ENCODE assay signal across 29 mouse cellular contexts in genomic region chrX:154350042-154350441, GRCm38 (mm10). TPM values are rescaled to one million over a fixed set of nuclear protein-coding genes. Genes with fewer than 3 reads are reported as not detected.
DNase-seq lines count a peak whose midpoint lies in the region; ATAC-seq and TF ChIP-seq lines count a peak whose summit lies in the region.
"Had no signal": no experiment of that assay in that cellular context is flagged by ENCODE, and none has a peak within 500 bp of the region (broad histone marks: within the 10 kb centered on the region; RNA-seq: fewer than 3 reads in every experiment).

No protein-coding gene starts in this region.

- peaks cover 5% of the 10 kb centered on the region; the same call in 1 of the 2 replicates for H3K4me1 ChIP-seq in G1E (ENCODE audit: insufficient read depth, low read depth, low read length)
- H3K4me1 ChIP-seq in MEL (ENCODE audit: control insufficient read depth in 1 of 2, insufficient read depth in 2 of 2, low read length in 2 of 2), result peaks cover 14 to 18% of the 10 kb centered on the region in 2 experiments
- H3K4me1 ChIP-seq in hindbrain, embryonic 11.5 days (replicated peaks; ENCODE audit: control insufficient read depth, insufficient read depth, low read length), result no peaks in the 10 kb centered on the region

- H3K4me3 ChIP-seq in C2C12 (ENCODE audit: insufficient read depth, poor library complexity, severe bottlenecking) (no peak overlapping the region), G1E (ENCODE audit: low read depth, low read length) (no peak overlapping the region), MEL (ENCODE audit: control insufficient read depth in 1 of 2, insufficient read depth in 1 of 2, low read depth in 2 of 2, low read length in 2 of 2) (peak overlapping the region in 1 of 2 experiments; percentile 48; a peak in 1 of 4 replicates)
- H3K4me3 ChIP-seq in hindbrain, embryonic 11.5 days (ENCODE audit: low read depth, low read length), result no peak overlapping the region

- TF ChIP-seq RAD21 in MEL (IDR thresholded peaks at IDR 0.05; ENCODE audit: low read depth, low read length), result no peak

- peak overlapping the region; percentile 88 for H3K27ac ChIP-seq in MEL (ENCODE audit: control insufficient read depth, low read depth, low read length)
- no peak overlapping the region for H3K27ac ChIP-seq in hindbrain, embryonic 11.5 days (ENCODE audit: low read depth, low read length)

- H3K9ac ChIP-seq in MEL (ENCODE audit: control insufficient read depth, low read depth, low read length, poor library complexity, severe bottlenecking), result no peak overlapping the region
- H3K9ac ChIP-seq in hindbrain, embryonic 11.5 days (ENCODE audit: low read depth, low read length), result no peak overlapping the region

- H3K27me3 ChIP-seq in C2C12 (ENCODE audit: control insufficient read depth, insufficient read depth, insufficient read length), result no peaks in the 10 kb centered on the region
- no peaks in the 10 kb centered on the region for H3K27me3 ChIP-seq in G1E (ENCODE audit: insufficient read depth, low read length)
- H3K27me3 ChIP-seq in MEL (ENCODE audit: control insufficient read depth in 1 of 2, insufficient read depth in 2 of 2, low read length in 2 of 2), result no peaks in the 10 kb centered on the region
- H3K27me3 ChIP-seq in hindbrain, embryonic 11.5 days (ENCODE audit: control insufficient read depth, insufficient read depth, low read length), result no peaks in the 10 kb centered on the region
- H3K27me3 ChIP-seq: CH12.LX, Patski had no signal

- TF ChIP-seq POLR2A in MEL (IDR thresholded peaks at IDR 0.05; ENCODE audit: control insufficient read depth in 1 of 2, insufficient read depth in 1 of 2, low read depth in 1 of 2, low read length in 2 of 2, poor library complexity in 1 of 2), result no peak

- no peak overlapping the region for H3ac ChIP-seq in C2C12 (ENCODE audit: control insufficient read depth, insufficient read length, low read depth)

- TF ChIP-seq CTCF in C2C12 (IDR thresholded peaks at IDR 0.05; ENCODE audit: control insufficient read depth, insufficient read depth, insufficient read length), result no peak
- TF ChIP-seq CTCF in G1E (IDR thresholded peaks at IDR 0.05; ENCODE audit: low read depth, low read length), result no peak
- TF ChIP-seq CTCF in MEL (IDR thresholded peaks at IDR 0.05 in 2 of 3, conservative IDR thresholded peaks at IDR 0.05 in 1 of 3; ENCODE audit: control insufficient read depth in 1 of 3, insufficient read depth in 1 of 3, low read depth in 2 of 3, low read length in 3 of 3, poor library complexity in 1 of 3, severe bottlenecking in 1 of 3), result no peak

- H3K9me3 ChIP-seq in G1E (replicated peaks), result no peaks in the 10 kb centered on the region
- H3K9me3 ChIP-seq in MEL (replicated peaks; ENCODE audit: insufficient read depth, low read length), result no peaks in the 10 kb centered on the region
- no peaks in the 10 kb centered on the region for H3K9me3 ChIP-seq in hindbrain, embryonic 11.5 days (ENCODE audit: control insufficient read depth, low read length)

- H3K79me3 ChIP-seq in C2C12 (ENCODE audit: low read depth), result no peaks in the 10 kb centered on the region

- intact Hi-C loops in left cerebral cortex, postnatal 4 days (cut with DNase I), result no loop called here

- TF ChIP-seq EP300 in MEL (IDR thresholded peaks at IDR 0.05; ENCODE audit: low read depth in 1 of 2, low read length in 2 of 2), result peak; percentile 99 to 100

- H3K4me2 ChIP-seq in hindbrain, embryonic 11.5 days (replicated peaks; ENCODE audit: low read depth, low read length), result no peak overlapping the region

- no peaks in the 10 kb centered on the region for H3K79me2 ChIP-seq in C2C12 (ENCODE audit: control insufficient read depth, insufficient read depth)
- H3K79me2 ChIP-seq in MEL (ENCODE audit: control insufficient read depth, insufficient read depth, low read length, poor library complexity), result no peaks in the 10 kb centered on the region

- WGBS in hindbrain, embryonic 11.5 days, result 80% methylated on average over 3 of the region's 3 CpGs

- peak; percentile 59 for ATAC-seq in G1E (ENCODE audit: extremely low read depth, insufficient number of reproducible peaks, low FRiP score, poor library complexity, severe bottlenecking)
- no peak for ATAC-seq in monocyte, adult 5-6 weeks (replicated peaks; ENCODE audit: insufficient number of reproducible peaks, low FRiP score, low TSS enrichment, poor library complexity, severe bottlenecking)
- ATAC-seq in hindbrain, embryonic 11.5 days (ENCODE audit: low FRiP score), result no peak
- ATAC-seq: activated CD4-positive, CD25-positive, alpha-beta regulatory T cell, adult 4 months; CD4-positive, CD25-positive, alpha-beta regulatory T cell, adult 4 months; Patski had no signal

- H3K36me3 ChIP-seq in C2C12 (ENCODE audit: control insufficient read depth, insufficient read depth) (no peaks in the 10 kb centered on the region), G1E (replicated peaks) (no peaks in the 10 kb centered on the region), MEL (ENCODE audit: control insufficient read depth in 1 of 2, insufficient read depth in 2 of 2, low read length in 2 of 2) (peaks cover 0 to 33% of the 10 kb centered on the region in 2 experiments; a peak in 2 of 4 replicates)
- H3K36me3 ChIP-seq in hindbrain, embryonic 11.5 days (ENCODE audit: control insufficient read depth, insufficient read depth, low read length), result no peaks in the 10 kb centered on the region

- DNase-seq in G1E (ENCODE audit: low spot score) (no peak), MEL (ENCODE audit: low read depth, low spot score) (peak; percentile 92), MEL-GATA-1-ER (ENCODE audit: extremely low read depth, low read depth) (peak; percentile 97)
- no peak for DNase-seq in left cerebral cortex, postnatal 4 days
- no peak for DNase-seq in cerebellum, adult 8-10 months
- no peak for DNase-seq in hindbrain, embryonic 11.5 days (ENCODE audit: low spot score)
- DNase-seq: adrenal gland, adult 2 months; adrenal gland, adult 8-10 months; adrenal gland, postnatal 10 days; adrenal gland, postnatal 14 days; adrenal gland, postnatal 25 days; adrenal gland, postnatal 36 days; B cell, adult 2 months; cerebellum, adult 11 months; cerebellum, adult 11-12 months; cerebellum, adult 18-20 months; cerebellum, adult 2 months; cerebellum, adult 9-10 months; cerebellum, adult 9-11 months had no signal

TF ChIP-seq in C2C12, 6 proteins besides CTCF, POLR2A, EP300 and RAD21:
- TF ChIP-seq MAX (IDR thresholded peaks at IDR 0.05) (no peak), USF1 (IDR thresholded peaks at IDR 0.05; ENCODE audit: low read depth) (no peak), CEBPB (IDR thresholded peaks at IDR 0.05; ENCODE audit: low read depth) (no peak), MYOG (IDR thresholded peaks at IDR 0.05; ENCODE audit: control insufficient read depth, extremely low read depth, insufficient read length) (no peak), FOSL1 (IDR thresholded peaks at IDR 0.05; ENCODE audit: insufficient read depth, low read length, poor library complexity, severe bottlenecking) (no peak), MYOD1 (IDR thresholded peaks at IDR 0.05; ENCODE audit: control insufficient read depth, insufficient read length, low read depth) (peak; percentile 21)

TF ChIP-seq in MEL, 35 proteins besides CTCF, POLR2A, EP300 and RAD21 (continues in another document):
- TF ChIP-seq GABPA (IDR thresholded peaks at IDR 0.05; ENCODE audit: low read depth, low read length), result no peak
- TF ChIP-seq E2F4 (IDR thresholded peaks at IDR 0.05; ENCODE audit: borderline replicate concordance, low read depth, low read length), result no peak
- TF ChIP-seq TAL1 (IDR thresholded peaks at IDR 0.05; ENCODE audit: low read length), result peak; percentile 91
- no peak for TF ChIP-seq ZMIZ1 (IDR thresholded peaks at IDR 0.05; ENCODE audit: low read depth, low read length)
- no peak for TF ChIP-seq POLR2AphosphoS5 (IDR thresholded peaks at IDR 0.05; ENCODE audit: borderline replicate concordance, low read depth, low read length)
- peak; percentile 96 for TF ChIP-seq MYB (IDR thresholded peaks at IDR 0.05; ENCODE audit: low read depth, low read length)
- no peak for TF ChIP-seq MAX (IDR thresholded peaks at IDR 0.05; ENCODE audit: low read length)
- no peak for TF ChIP-seq BHLHE40 (IDR thresholded peaks at IDR 0.05; ENCODE audit: borderline replicate concordance, low read depth, low read length)
- peak; percentile 15; the same call in 1 of the 2 replicates for TF ChIP-seq CHD2 (IDR thresholded peaks at IDR 0.05; ENCODE audit: low read length)
- no peak for TF ChIP-seq SMC3 (IDR thresholded peaks at IDR 0.05; ENCODE audit: low read depth, low read length)
- TF ChIP-seq RCOR1 (IDR thresholded peaks at IDR 0.05; ENCODE audit: low read depth, low read length), result peak; percentile 90
- TF ChIP-seq ZKSCAN1 (IDR thresholded peaks at IDR 0.05; ENCODE audit: low read depth, low read length), result no peak
- no peak for TF ChIP-seq MXI1 (IDR thresholded peaks at IDR 0.05; ENCODE audit: low read depth, low read length)
- no peak for TF ChIP-seq KAT2A (conservative IDR thresholded peaks at IDR 0.05; ENCODE audit: low read depth, low read length)
- TF ChIP-seq UBTF (IDR thresholded peaks at IDR 0.05; ENCODE audit: borderline replicate concordance, insufficient read depth, low read depth, low read length), result no peak
- TF ChIP-seq JUND (IDR thresholded peaks at IDR 0.05; ENCODE audit: low read depth, low read length), result peak; percentile 71; the same call in 1 of the 2 replicates
- no peak for TF ChIP-seq MAZ (IDR thresholded peaks at IDR 0.05; ENCODE audit: low read depth, low read length)
- no peak for TF ChIP-seq MEF2A (IDR thresholded peaks at IDR 0.05; ENCODE audit: extremely low read depth, insufficient replicate concordance, low read depth, low read length, poor library complexity, severe bottlenecking)
- TF ChIP-seq TCF12 (IDR thresholded peaks at IDR 0.05; ENCODE audit: low read depth, low read length), result peak; percentile 93
- no peak for TF ChIP-seq POLR2AphosphoS2 (IDR thresholded peaks at IDR 0.05; ENCODE audit: low read length)
- TF ChIP-seq ELF1 (IDR thresholded peaks at IDR 0.05; ENCODE audit: low read depth, low read length), result no peak
- TF ChIP-seq NELFE (IDR thresholded peaks at IDR 0.05; ENCODE audit: low read depth, low read length), result no peak
- no peak for TF ChIP-seq CHD1 (IDR thresholded peaks at IDR 0.05; ENCODE audit: low read depth, low read length)
- TF ChIP-seq GATA1 (IDR thresholded peaks at IDR 0.05; ENCODE audit: low read depth, low read length), result peak; percentile 95

RNA-seq across cellular contexts. Expression of gene 4930524N10Rik, which starts 6.8 kb away (rescaled TPM):
- polyA plus RNA-seq in C2C12 (2012; fragmentation: generic; extraction: Trizol) (not detected), G1E (2012) (not detected in 2 replicates), MEL (2012; ENCODE audit: insufficient read depth in 1 of 2, insufficient read length in 2 of 2, low read depth in 1 of 2, low replicate concordance in 2 of 2, missing spikeins in 1 of 2) (not detected)
- total RNA-seq in G1E (2014; fragmentation: Nextera tagmentation) (not detected in 2 replicates), G1E (2017) (not detected in 2 replicates), MEL (2012; rRNA removed) (not detected in 2 replicates)
- total RNA-seq in monocyte, adult 5-6 weeks (2017), result not detected in 3 replicates
- total RNA-seq in left cerebral cortex, postnatal 4 days (2021), result not detected
- polyA plus RNA-seq in hindbrain, embryonic 11.5 days (2014; fragmentation: Nextera tagmentation; extraction: Ambion mirVana), result not detected in 2 replicates
- total RNA-seq: adrenal gland, adult 18-20 months; adrenal gland, adult 2 months; adrenal gland, adult 8-10 months; adrenal gland, postnatal 10 days; adrenal gland, postnatal 14 days; adrenal gland, postnatal 25 days; adrenal gland, postnatal 36 days; adrenal gland, postnatal 4 days; CH12.LX; ES-E14 had no signal
- polyA plus RNA-seq: activated CD4-positive, CD25-positive, alpha-beta regulatory T cell, adult 4 months; adrenal gland, adult 2 months; brain, embryonic 14.5 days; CD4-positive, CD25-positive, alpha-beta regulatory T cell, adult 4 months; cerebellum, adult 2 months; Patski had no signal

Comparison
In these comparisons a context has a peak if more than half of its experiments do, and no peak if none do; other contexts are left out.
1. DNase-seq: peak in MEL (single experiment) and MEL-GATA-1-ER (single experiment); none in G1E (single experiment), left cerebral cortex, postnatal 4 days (single experiment), cerebellum, adult 8-10 months (single experiment) and hindbrain, embryonic 11.5 days (single experiment).